Mouse (Mus musculus) hindbrain, embryonic 14.5 days (tissue): ENCODE results near the gene Rbms3. TPM values are rescaled to one million over a fixed set of nuclear protein-coding genes. Genes with fewer than 3 reads are reported as not detected.

ENCODE experiments used
- ATAC-seq: fragments of 200-750 bp; cut with Nextera tagmentation; 2 replicates; pipeline ENCODE4 v1.8.0; 2017; ENCODE audit warnings: moderate number of reproducible peaks, mild to moderate bottlenecking, moderate TSS enrichment, moderate library complexity; ENCODE audit not compliant: low FRiP score
- DNase-seq: peaks from one replicate; pipeline ENCODE4 v3.0.0-alpha.2; 2015; ENCODE audit warnings: low spot score
- H3K27ac ChIP-seq: fragments of 300-500 bp; sonication (generic); 2 replicates; pipeline ENCODE4 v1.5.1; 2014; ENCODE audit warnings: mild to moderate bottlenecking, moderate library complexity
- H3K27me3 ChIP-seq: fragments of 300-500 bp; sonication (generic); 2 replicates; pipeline ENCODE4 v1.6.1; 2014; ENCODE audit warnings: mild to moderate bottlenecking, low read length, mixed read lengths; ENCODE audit not compliant: control insufficient read depth, insufficient read depth
- H3K36me3 ChIP-seq: fragments of 300-500 bp; sonication (generic); replicated peaks from 2 replicates; pipeline ENCODE4 v1.6.1; 2014; ENCODE audit not compliant: control insufficient read depth, insufficient read depth
- H3K4me1 ChIP-seq: fragments of 300-500 bp; sonication (generic); replicated peaks from 2 replicates; pipeline ENCODE4 v1.6.1; 2014; ENCODE audit warnings: antibody characterized with exemption, low read length, mixed read lengths; ENCODE audit not compliant: control insufficient read depth, insufficient read depth
- H3K4me2 ChIP-seq: fragments of 300-500 bp; sonication (generic); replicated peaks from 2 replicates; pipeline ENCODE4 v1.6.1; 2014; ENCODE audit warnings: mild to moderate bottlenecking, moderate library complexity
- H3K4me3 ChIP-seq: fragments of 300-500 bp; sonication (generic); replicated peaks from 2 replicates; pipeline ENCODE4 v1.5.1; 2014; ENCODE audit warnings: mild to moderate bottlenecking, low read length
- H3K9ac ChIP-seq: fragments of 300-500 bp; sonication (generic); 2 replicates; pipeline ENCODE4 v1.6.1; 2014
- H3K9me3 ChIP-seq: fragments of 300-500 bp; sonication (generic); 2 replicates; pipeline ENCODE4 v1.6.1; 2016; ENCODE audit warnings: low read length; ENCODE audit not compliant: control insufficient read depth
- WGBS: fragments of 180-500 bp; shearing (Covaris S2); extraction: QIAGEN DNeasy Blood & Tissue Kit; methylation state at CpG from one replicate; pipeline ENCODE4 v1.1.7; 2014; 5-methylcytosine and 5-hydroxymethylcytosine counted together
- polyA plus RNA-seq: library from polyadenylated mRNA; unstranded; fragments of >200 nt; fragmentation: Nextera tagmentation; extraction: Ambion mirVana; gene quantifications from 2 replicates; pipeline ENCODE4 v1.2.1, GENCODE M21; 2014

The Rbms3 gene
- polyA plus RNA-seq, 1 experiment from 2014 or later: 83.7 TPM

DNA sequence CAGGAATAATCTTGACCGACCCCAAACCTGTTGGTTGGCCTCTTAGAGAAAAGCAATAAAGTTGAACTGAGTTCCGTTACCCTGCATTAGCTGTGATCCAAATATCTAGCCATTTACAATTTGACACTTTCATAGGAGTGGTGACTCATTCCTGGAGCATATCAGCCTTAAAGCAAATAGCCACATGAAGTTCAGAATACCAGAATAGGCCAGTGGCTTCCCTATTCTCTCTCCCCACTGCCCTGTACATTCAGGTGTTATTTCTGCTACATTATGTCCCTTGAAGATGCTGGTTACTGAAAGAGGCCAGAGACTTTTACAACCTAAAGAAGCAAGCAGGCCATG, 755.8 kb downstream of the Rbms3 start:
- H3K27ac ChIP-seq: no peak overlapping the region
- no peak for ATAC-seq
- 79% methylated on average over 2 of the region's 2 CpGs for WGBS
- H3K4me3 ChIP-seq: no peak overlapping the region
- H3K9ac ChIP-seq: no peak overlapping the region
- DNase-seq: no peak
- no peaks in the 10 kb centered on the region for H3K27me3 ChIP-seq
- no peaks in the 10 kb centered on the region for H3K4me1 ChIP-seq
- H3K4me2 ChIP-seq: no peak overlapping the region
- no peaks in the 10 kb centered on the region for H3K36me3 ChIP-seq
- no peaks in the 10 kb centered on the region; the same call in 1 of the 2 replicates for H3K9me3 ChIP-seq

DNA sequence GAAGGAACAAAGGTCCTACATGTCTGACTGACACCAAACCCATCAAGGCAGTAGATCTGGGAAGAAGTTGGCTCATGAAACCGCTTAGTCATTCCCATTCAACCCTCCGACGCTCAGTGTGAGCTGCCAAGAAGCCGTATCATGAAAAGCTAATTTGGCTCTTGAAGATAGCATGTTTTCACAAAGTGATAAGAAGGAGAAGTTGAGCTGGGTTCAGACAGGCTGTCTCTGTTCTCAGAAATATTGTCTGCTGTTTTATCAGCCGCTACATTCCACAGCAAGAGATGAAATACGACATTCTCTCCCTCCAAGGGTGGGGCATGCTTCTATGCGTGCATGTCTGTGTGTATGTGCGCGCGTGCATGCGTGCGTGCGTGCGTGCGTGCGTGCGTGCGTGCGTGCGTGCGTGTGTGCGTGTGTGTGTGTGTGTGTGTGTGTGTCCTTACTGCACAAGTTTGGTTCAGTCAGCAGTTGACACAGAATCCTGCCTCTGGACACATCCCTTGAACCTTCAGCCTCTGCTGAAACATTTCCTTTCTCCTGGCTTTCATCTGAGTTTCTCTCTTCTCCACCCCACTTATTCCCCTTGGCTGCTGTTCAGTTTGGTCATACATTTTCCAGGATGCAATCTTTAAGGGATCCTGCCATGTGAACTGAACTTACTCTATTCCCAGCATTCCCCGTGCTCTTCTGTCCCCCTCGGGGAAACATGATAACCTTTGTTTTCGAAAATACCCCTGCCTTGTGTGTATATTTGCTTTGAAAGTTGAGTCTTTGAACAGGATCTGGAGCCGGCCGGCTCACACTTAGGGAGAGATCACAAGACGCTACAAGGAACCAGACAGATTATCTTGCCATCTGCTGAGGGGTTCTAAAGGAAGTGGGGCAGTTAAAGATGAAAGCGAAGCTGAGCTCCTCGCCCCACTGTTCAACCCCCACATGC, 756.4 kb downstream of the Rbms3 start:
- Histone ChIP-seq H3K4me3 (no peak overlapping the region), H3K27me3 (no peaks in the 10 kb centered on the region), H3K4me1 (no peaks in the 10 kb centered on the region), H3K4me2 (no peak overlapping the region), H3K9me3 (no peaks in the 10 kb centered on the region), H3K27ac (0 out of 2 replicates have a peak overlapping the region, but pooled peaks have one; percentile 9), H3K36me3 (no peaks in the 10 kb centered on the region), H3K9ac (no peak overlapping the region)
- WGBS: 84% methylated on average over 30 of the region's 30 CpGs
- ATAC-seq: no peak
- DNase-seq: no peak

DNA sequence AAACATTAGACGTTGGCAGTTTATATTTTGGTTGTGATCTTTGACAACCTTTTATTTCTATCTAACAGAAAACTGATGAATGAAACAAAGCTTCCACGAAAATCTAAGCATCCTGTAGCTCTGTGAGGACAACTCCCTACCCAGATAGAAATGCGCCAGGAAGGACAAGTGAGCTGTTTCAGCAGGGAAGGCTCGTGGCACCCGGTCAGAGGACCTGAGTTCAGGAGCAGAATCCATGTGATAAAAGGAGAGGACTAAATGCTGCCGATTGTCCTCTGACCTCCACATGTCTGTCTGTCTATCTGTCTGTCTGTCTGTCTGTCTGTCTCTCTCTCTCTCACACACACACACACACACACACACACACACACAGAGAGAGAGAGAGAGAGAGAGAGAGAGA, 757.4 kb downstream of the Rbms3 start:
- Histone ChIP-seq H3K27ac (no peak overlapping the region), H3K9ac (no peak overlapping the region), H3K4me3 (no peak overlapping the region), H3K4me1 (no peaks in the 10 kb centered on the region), H3K9me3 (no peaks in the 10 kb centered on the region), H3K36me3 (no peaks in the 10 kb centered on the region), H3K27me3 (no peaks in the 10 kb centered on the region), H3K4me2 (no peak overlapping the region)
- no peak for ATAC-seq
- no peak for DNase-seq
- WGBS: 86% methylated on average over 6 of the region's 6 CpGs

DNA sequence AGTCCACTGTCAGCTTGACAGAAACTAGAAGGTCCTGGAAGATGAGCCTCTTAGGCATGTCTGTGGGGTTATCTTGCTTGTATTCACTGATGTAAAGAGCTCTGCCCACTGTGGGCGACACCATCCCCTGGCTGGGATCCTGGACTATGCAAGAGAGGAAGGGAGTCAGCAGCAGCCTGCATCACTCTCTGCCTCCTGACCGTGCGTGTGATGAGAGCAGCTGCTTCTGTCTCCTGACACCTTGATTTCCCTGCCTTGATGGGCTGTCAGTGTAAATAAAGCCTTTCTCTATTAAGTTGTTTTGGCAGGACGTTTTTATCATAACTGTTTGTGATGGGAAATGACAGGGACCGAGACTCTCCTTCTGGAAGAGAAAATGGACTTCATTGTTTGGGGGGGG, 758.1 kb downstream of the Rbms3 start:
- no peak overlapping the region for H3K4me3 ChIP-seq
- 83% methylated on average over 5 of the region's 5 CpGs for WGBS
- H3K27ac ChIP-seq: no peak overlapping the region
- no peak overlapping the region for H3K4me2 ChIP-seq
- H3K36me3 ChIP-seq: no peaks in the 10 kb centered on the region
- no peaks in the 10 kb centered on the region for H3K27me3 ChIP-seq
- DNase-seq: no peak
- H3K9ac ChIP-seq: no peak overlapping the region
- ATAC-seq: no peak
- H3K4me1 ChIP-seq: no peaks in the 10 kb centered on the region
- no peaks in the 10 kb centered on the region for H3K9me3 ChIP-seq

DNA sequence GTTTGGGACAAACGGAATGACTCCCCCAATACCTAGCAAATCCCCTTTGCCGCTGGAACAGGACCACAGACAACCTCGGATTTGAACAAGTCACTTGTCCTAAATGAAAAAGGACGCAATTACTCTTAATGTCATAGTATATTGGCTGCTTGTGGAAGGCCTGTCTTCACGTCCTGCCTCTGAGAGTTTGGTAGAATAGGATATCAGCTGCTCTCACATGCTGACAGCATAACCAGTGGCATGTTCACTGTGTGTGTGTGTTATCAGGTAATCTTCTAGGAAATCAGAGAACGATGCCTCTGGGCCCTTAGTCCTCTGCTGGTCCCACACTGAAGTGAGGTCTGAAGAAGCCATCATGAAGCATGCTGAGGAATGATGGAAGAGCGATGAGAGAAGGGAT, 763.7 kb downstream of the Rbms3 start:
- Histone ChIP-seq H3K4me2 (no peak overlapping the region), H3K4me3 (no peak overlapping the region), H3K4me1 (no peaks in the 10 kb centered on the region), H3K36me3 (no peaks in the 10 kb centered on the region), H3K27me3 (no peaks in the 10 kb centered on the region), H3K27ac (no peak overlapping the region), H3K9ac (no peak overlapping the region), H3K9me3 (0 out of 2 replicates have a peak, but pooled peaks cover 6% of the 10 kb centered on the region)
- no peak for DNase-seq
- no peak for ATAC-seq
- 91% methylated on average over 7 of the region's 7 CpGs for WGBS

DNA sequence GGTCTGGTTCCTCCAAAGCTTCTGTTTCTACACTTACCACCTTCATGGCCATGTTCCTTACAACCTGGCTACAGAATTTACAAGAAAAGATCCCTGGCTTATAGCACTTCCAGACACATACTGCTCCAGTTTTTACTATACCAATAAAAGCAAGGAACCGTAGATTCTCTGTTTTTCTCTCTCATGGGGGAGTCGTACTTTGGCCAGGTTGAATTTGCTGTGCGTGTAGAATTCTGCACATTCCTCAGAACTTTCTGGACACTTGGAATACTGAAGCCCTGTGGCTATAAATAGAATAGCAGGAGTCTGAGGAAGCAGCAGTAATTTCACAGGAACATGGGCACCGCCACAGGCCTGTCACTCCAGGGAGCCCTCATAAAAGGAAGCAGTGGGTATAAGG, 766.1 kb downstream of the Rbms3 start:
- Histone ChIP-seq H3K9ac (no peak overlapping the region), H3K27ac (no peak overlapping the region), H3K9me3 (0 out of 2 replicates have a peak, but pooled peaks cover 6% of the 10 kb centered on the region), H3K36me3 (no peaks in the 10 kb centered on the region), H3K4me1 (no peaks in the 10 kb centered on the region), H3K27me3 (no peaks in the 10 kb centered on the region), H3K4me2 (no peak overlapping the region), H3K4me3 (no peak overlapping the region)
- WGBS: 55% methylated on average over 4 of the region's 4 CpGs
- ATAC-seq: no peak
- no peak for DNase-seq

DNA sequence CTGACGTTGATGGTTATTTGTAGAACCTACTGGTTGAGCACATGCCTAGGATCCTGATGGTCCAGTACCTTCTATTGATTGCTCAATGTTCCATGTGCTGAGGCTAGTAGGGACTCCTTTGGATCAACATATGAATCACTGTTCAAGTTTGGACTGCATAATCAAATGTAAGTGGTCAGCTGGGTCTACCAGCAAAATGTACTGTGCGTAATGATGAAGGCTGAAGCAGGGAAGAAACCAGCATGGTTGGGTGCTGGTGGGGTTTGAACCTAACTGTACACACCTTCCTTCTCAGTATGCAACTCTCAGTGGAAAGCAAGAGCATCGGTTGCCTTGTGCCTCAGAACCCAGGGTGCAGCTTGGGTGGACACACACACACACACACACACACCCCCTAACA, 767.4 kb downstream of the Rbms3 start:
- no peaks in the 10 kb centered on the region for H3K27me3 ChIP-seq
- H3K4me3 ChIP-seq: no peak overlapping the region
- no peaks in the 10 kb centered on the region for H3K4me1 ChIP-seq
- H3K9me3 ChIP-seq: 0 out of 2 replicates have a peak, but pooled peaks cover 6% of the 10 kb centered on the region
- no peak overlapping the region for H3K9ac ChIP-seq
- 92% methylated on average over 3 of the region's 3 CpGs for WGBS
- ATAC-seq: no peak
- no peaks in the 10 kb centered on the region for H3K36me3 ChIP-seq
- DNase-seq: no peak
- no peak overlapping the region for H3K27ac ChIP-seq
- no peak overlapping the region for H3K4me2 ChIP-seq

DNA sequence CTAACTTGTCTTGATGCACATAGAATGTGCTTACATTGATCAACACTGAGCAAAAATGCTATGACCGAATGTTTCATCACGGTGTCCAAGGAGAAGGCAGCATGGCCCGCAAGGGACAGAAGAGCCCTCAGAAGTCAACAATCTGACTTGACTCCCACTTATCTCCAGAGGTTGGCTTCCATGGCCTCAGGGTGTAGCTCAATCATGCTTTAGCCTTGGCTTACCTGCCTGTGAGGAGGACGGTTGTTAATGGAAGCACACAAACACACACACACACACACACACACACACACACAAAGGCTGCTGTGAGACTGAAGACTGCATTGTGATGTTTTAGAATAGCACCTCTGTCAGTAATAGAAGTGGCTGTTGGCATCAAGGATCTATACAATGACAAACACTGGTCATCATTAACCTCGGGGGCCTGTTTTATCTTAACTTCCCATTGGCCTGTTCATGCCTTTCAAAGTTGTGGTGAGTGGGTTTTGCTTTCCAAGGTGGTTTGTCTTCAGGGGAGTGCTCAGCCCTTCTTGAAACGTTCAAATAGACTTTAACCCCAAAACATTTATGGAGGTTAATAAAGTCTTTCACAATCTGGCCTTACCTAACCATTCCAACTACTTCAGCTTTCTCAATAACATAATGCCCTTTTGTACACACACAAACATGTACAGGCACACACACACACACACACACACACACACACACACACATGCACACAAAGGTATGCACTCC, 771.7 kb downstream of the Rbms3 start:
- Histone ChIP-seq H3K9ac (no peak overlapping the region), H3K4me1 (no peaks in the 10 kb centered on the region), H3K27ac (no peak overlapping the region), H3K27me3 (no peaks in the 10 kb centered on the region), H3K4me2 (no peak overlapping the region), H3K4me3 (no peak overlapping the region), H3K36me3 (no peaks in the 10 kb centered on the region), H3K9me3 (no peaks in the 10 kb centered on the region)
- 90% methylated on average over 6 of the region's 6 CpGs for WGBS
- ATAC-seq (no peak), DNase-seq (no peak)

DNA sequence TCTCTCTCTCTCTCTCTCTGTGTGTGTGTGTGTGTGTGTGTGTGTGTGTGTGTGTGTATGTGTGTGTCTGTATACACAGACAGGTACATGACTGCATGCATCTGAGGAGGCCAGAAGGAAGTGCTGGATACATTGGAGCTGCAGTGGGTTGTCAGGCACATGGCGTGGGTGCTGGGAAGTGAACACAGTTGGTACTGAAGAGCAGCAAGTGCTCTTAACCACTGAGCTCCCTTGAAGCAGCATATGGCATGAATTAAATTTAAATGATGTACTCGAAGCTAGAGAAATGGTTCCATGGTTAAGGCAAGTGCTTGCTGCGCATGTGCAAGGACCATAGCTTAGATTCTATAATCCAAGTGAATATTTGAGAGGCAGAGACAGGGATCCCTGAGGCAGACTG, 772.6 kb downstream of the Rbms3 start:
- no peaks in the 10 kb centered on the region for H3K4me1 ChIP-seq

More for the DNA sequence above, 772.6 kb downstream of the Rbms3 start:
- 90% methylated on average over 3 of the region's 3 CpGs for WGBS
- Histone ChIP-seq H3K9ac (no peak overlapping the region), H3K36me3 (no peaks in the 10 kb centered on the region), H3K27me3 (no peaks in the 10 kb centered on the region), H3K27ac (no peak overlapping the region), H3K4me2 (no peak overlapping the region), H3K4me3 (no peak overlapping the region), H3K9me3 (no peaks in the 10 kb centered on the region)
- ATAC-seq: no peak
- no peak for DNase-seq
